Mouse (Mus musculus) bone marrow, adult 2 months (tissue): Measurements from ENCODE around the gene Mpig6b.

Experiments used
- CTCF ChIP-seq: fragments of 200-500 bp; IDR thresholded peaks from 2 replicates; pipeline ENCODE4 v1.5.1; 2011; ENCODE audit warnings: low read length, control low read depth; ENCODE audit not compliant: control insufficient read depth, insufficient read depth
- POLR2A ChIP-seq: fragments of 200-500 bp; IDR thresholded peaks from 2 replicates; pipeline ENCODE4 v1.6.1; 2011; ENCODE audit warnings: low read depth, mild to moderate bottlenecking, control low read depth, low read length, borderline replicate concordance; ENCODE audit not compliant: control insufficient read depth

- TF ChIP-seq CTCF = peak; percentile 31; the same call in 1 of the 2 replicates
- TF ChIP-seq POLR2A = no peak
Measured at GRCm38 (mm10) chr17:35032323-35032870, 33.6 kb downstream of the Mpig6b start.
